Mouse (Mus musculus) lung, embryonic 14.5 days (tissue): ENCODE data around the gene Rheb. TPM values are rescaled to one million over a fixed set of nuclear protein-coding genes. Genes with fewer than 3 reads are reported as not detected.
"Not testable (repeated sequence)": the region's sequence is repeated elsewhere in the genome, so short reads cannot be mapped to it uniquely, and the experiment has no call there.

ENCODE experiments used
- ATAC-seq: fragments of 200-750 bp; cut with Nextera tagmentation; 2 replicates; pipeline ENCODE4 v1.8.0; 2017; ENCODE audit warnings: mild to moderate bottlenecking, moderate TSS enrichment, moderate library complexity; ENCODE audit not compliant: insufficient read depth
- DNase-seq: peaks from one replicate; pipeline ENCODE4 v3.0.0-alpha.2; 2015
- H3K27ac ChIP-seq: fragments of 300-500 bp; sonication (generic); 2 replicates; pipeline ENCODE4 v1.5.1; 2014; ENCODE audit warnings: low read depth, mild to moderate bottlenecking, moderate library complexity
- H3K27me3 ChIP-seq: fragments of 300-500 bp; sonication (generic); 2 replicates; pipeline ENCODE4 v1.6.1; 2014; ENCODE audit warnings: low read length, control low read depth; ENCODE audit not compliant: insufficient read depth
- H3K36me3 ChIP-seq: fragments of 300-500 bp; sonication (generic); 2 replicates; pipeline ENCODE4 v1.6.1; 2014; ENCODE audit warnings: control low read depth; ENCODE audit not compliant: insufficient read depth
- H3K4me1 ChIP-seq: fragments of 300-500 bp; sonication (generic); 2 replicates; pipeline ENCODE4 v1.6.1; 2014; ENCODE audit warnings: antibody characterized with exemption, control low read depth; ENCODE audit not compliant: insufficient read depth
- H3K4me2 ChIP-seq: fragments of 300-500 bp; sonication (generic); 2 replicates; pipeline ENCODE4 v1.6.1; 2014; ENCODE audit warnings: mild to moderate bottlenecking
- H3K4me3 ChIP-seq: fragments of 300-500 bp; sonication (generic); 2 replicates; pipeline ENCODE4 v1.5.1; 2014; ENCODE audit warnings: low read depth, low read length
- H3K9ac ChIP-seq: fragments of 300-500 bp; sonication (generic); 2 replicates; pipeline ENCODE4 v1.6.1; 2014
- H3K9me3 ChIP-seq: fragments of 300-500 bp; sonication (generic); 2 replicates; pipeline ENCODE4 v1.6.1; 2016; ENCODE audit warnings: low read depth, low read length, control low read depth
- CTCF ChIP-seq: IDR thresholded peaks from 2 replicates; pipeline ENCODE4 v1.5.1; 2016; ENCODE audit warnings: antibody characterized with exemption, low read depth
- WGBS: fragments of 180-500 bp; shearing (Covaris S2); extraction: QIAGEN DNeasy Blood & Tissue Kit; methylation state at CpG from one replicate; pipeline ENCODE4 v1.1.7; 2014; 5-methylcytosine and 5-hydroxymethylcytosine counted together
- polyA plus RNA-seq: library from polyadenylated mRNA; unstranded; fragments of >200 nt; fragmentation: Nextera tagmentation; extraction: Ambion mirVana; gene quantifications from 2 replicates; pipeline ENCODE4 v1.2.1, GENCODE M21; 2014

Gene Rheb
- polyA plus RNA-seq, 1 experiment from 2014 or later = 198 TPM

- no peak overlapping the region for H3K4me2 ChIP-seq
- H3K9me3 ChIP-seq = no peaks in the 10 kb centered on the region
- H3K27me3 ChIP-seq = no peaks in the 10 kb centered on the region
- WGBS = 73% methylated on average over 9 of the region's 9 CpGs
- H3K4me1 ChIP-seq = peaks cover 9% of the 10 kb centered on the region; the same call in 1 of the 2 replicates
- no peak overlapping the region for H3K9ac ChIP-seq
- H3K4me3 ChIP-seq = no peak overlapping the region
- DNase-seq (no peak), ATAC-seq (no peak)
- TF ChIP-seq CTCF = no peak
- H3K36me3 ChIP-seq = no peaks in the 10 kb centered on the region
- no peak overlapping the region for H3K27ac ChIP-seq
These were observed 16.2 kb downstream of the Rheb start for GRCm38 (mm10) chr5:24826056-24826770.

GRCm38 (mm10) chr5:24825365-24826055 is 16.9 kb downstream of the Rheb start:
- H3K27me3 ChIP-seq = no peaks in the 10 kb centered on the region
- TF ChIP-seq CTCF = no peak
- ATAC-seq (no peak), DNase-seq (no peak)
- no peak overlapping the region for H3K4me2 ChIP-seq
- no peak overlapping the region for H3K27ac ChIP-seq
- WGBS = 74% methylated on average over 4 of the region's 4 CpGs
- no peaks in the 10 kb centered on the region for H3K9me3 ChIP-seq
- H3K36me3 ChIP-seq = no peaks in the 10 kb centered on the region
- no peak overlapping the region for H3K4me3 ChIP-seq
- peaks cover 9% of the 10 kb centered on the region; the same call in 1 of the 2 replicates for H3K4me1 ChIP-seq
- H3K9ac ChIP-seq = no peak overlapping the region

- no peak for TF ChIP-seq CTCF
- ATAC-seq (no peak), DNase-seq (no peak)
- H3K4me3 ChIP-seq = no peak overlapping the region
- no peaks in the 10 kb centered on the region for H3K36me3 ChIP-seq
- no peak overlapping the region for H3K27ac ChIP-seq
- H3K9ac ChIP-seq = no peak overlapping the region
- WGBS = 85% methylated on average over 6 of the region's 6 CpGs
- peaks cover 9% of the 10 kb centered on the region; the same call in 1 of the 2 replicates for H3K4me1 ChIP-seq
- no peaks in the 10 kb centered on the region for H3K9me3 ChIP-seq
- H3K27me3 ChIP-seq = no peaks in the 10 kb centered on the region
- no peak overlapping the region for H3K4me2 ChIP-seq
These were observed 18.5 kb downstream of the Rheb start for GRCm38 (mm10) chr5:24823864-24824405.

- DNase-seq (no peak), ATAC-seq (no peak)
- 63% methylated on average over 3 of the region's 3 CpGs for WGBS
- Histone ChIP-seq H3K4me1 (peaks cover 9% of the 10 kb centered on the region; the same call in 1 of the 2 replicates), H3K36me3 (peaks cover under 1% of the 10 kb centered on the region; the same call in 1 of the 2 replicates), H3K4me2 (no peak overlapping the region), H3K9ac (no peak overlapping the region), H3K4me3 (no peak overlapping the region), H3K9me3 (no peaks in the 10 kb centered on the region), H3K27ac (no peak overlapping the region), H3K27me3 (no peaks in the 10 kb centered on the region)
- no peak for TF ChIP-seq CTCF
These were observed 19.6 kb downstream of the Rheb start for GRCm38 (mm10) chr5:24822781-24823180.

- 90% methylated on average over 3 of the region's 3 CpGs for WGBS
- not testable (repeated sequence) for H3K36me3 ChIP-seq, ATAC-seq, H3K4me3 ChIP-seq, H3K27me3 ChIP-seq, H3K9me3 ChIP-seq, DNase-seq, H3K27ac ChIP-seq, H3K4me2 ChIP-seq, H3K9ac ChIP-seq, H3K4me1 ChIP-seq
These were observed 20.2 kb downstream of the Rheb start for GRCm38 (mm10) chr5:24822231-24822630.

- Histone ChIP-seq H3K36me3 (peaks cover 14% of the 10 kb centered on the region), H3K4me1 (peaks cover 8% of the 10 kb centered on the region; the same call in 1 of the 2 replicates), H3K27me3 (no peaks in the 10 kb centered on the region), H3K4me2 (no peak overlapping the region), H3K27ac (no peak overlapping the region), H3K9ac (no peak overlapping the region), H3K9me3 (no peaks in the 10 kb centered on the region), H3K4me3 (no peak overlapping the region)
- no peak for TF ChIP-seq CTCF
- no peak for ATAC-seq
- DNase-seq = no peak
- WGBS = 67% methylated on average over 3 of the region's 3 CpGs
These were observed 21.0 kb downstream of the Rheb start for GRCm38 (mm10) chr5:24821403-24821841.

- Histone ChIP-seq H3K4me2 (no peak overlapping the region), H3K27ac (no peak overlapping the region), H3K36me3 (peaks cover 19% of the 10 kb centered on the region), H3K4me3 (no peak overlapping the region), H3K4me1 (0 out of 2 replicates have a peak, but pooled peaks cover 3% of the 10 kb centered on the region), H3K9me3 (no peaks in the 10 kb centered on the region), H3K27me3 (no peaks in the 10 kb centered on the region), H3K9ac (no peak overlapping the region)
- WGBS = 69% methylated on average over 5 of the region's 5 CpGs
- no peak for TF ChIP-seq CTCF
- no peak for ATAC-seq
- DNase-seq = no peak
These were observed 21.8 kb downstream of the Rheb start for GRCm38 (mm10) chr5:24820627-24821026.
